Mouse (Mus musculus) hindlimb bud, embryonic 11.5 days (tissue): ENCODE measurements at regions not wholly inside any gene's neighbourhood (a gene's known extent, or its start where the extent isn't known, plus 50 kb on each side); places are given as distances from the start of the nearest gene placed in this dataset.

ENCODE experiments used
- DNase-seq: peaks from one replicate; pipeline ENCODE4 v3.0.0-alpha.2; 2012; ENCODE audit warnings: low read depth, low spot score; ENCODE audit errors: extremely low spot score

DNA sequence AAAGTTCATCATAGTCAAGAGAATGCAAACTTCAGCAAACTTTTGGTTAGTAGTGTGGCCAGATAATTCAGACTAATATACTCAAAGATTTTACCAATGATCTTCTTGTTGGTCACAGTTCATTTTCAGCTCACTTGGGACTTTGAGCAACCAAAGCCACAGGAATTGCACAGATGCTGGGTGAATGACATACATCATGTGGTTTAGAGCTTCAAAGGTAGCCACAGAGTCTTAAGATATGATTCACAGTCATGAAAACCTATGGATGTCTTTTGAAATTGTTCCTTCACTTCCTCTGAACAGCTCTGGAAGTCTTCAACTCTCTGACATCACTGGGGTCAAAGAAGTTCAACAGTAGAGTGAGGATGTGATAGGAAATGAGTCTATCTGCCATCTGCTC lies 77.0 kb upstream of the Gm9747 start:
- DNase-seq = no peak

DNA sequence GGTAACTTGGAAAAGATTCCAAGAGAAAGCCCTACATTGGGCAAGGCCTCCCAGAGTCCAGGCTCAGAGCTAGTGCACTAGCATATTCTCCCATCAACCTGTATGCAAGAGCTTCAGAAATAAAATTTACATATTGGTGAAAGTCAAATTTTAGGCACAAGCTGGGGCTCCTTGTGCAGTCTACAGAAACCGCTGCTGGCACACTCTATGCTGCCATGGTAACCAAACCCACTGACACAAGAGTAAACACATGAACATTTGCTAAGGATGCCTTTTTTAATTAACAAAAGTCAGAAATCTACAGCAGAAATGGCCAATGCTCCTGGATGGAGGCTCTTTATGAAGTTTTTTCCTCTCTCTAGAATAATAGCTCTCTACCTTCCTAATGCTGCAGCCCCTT lies 75.9 kb upstream of the Gm9747 start:
- no peak for DNase-seq

DNA sequence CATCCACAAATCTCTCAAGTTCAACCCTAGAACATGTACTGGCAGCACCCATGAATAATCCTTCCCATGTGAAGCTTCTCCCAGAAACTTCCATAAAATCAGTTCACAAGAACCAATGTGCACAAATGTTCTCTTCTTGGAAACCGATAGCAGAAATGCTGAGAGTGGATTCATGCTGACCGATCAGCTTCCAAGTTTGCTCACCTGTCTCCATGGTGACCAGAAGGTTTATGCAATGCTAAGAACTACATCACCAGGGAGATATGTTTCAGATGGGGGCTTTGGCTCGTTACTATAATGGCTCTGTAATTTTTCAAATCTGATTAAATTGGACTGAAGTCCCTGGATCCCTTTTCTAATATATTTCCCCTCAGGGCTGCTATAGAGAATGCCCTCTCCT lies 74.4 kb upstream of the Gm9747 start:
- DNase-seq = no peak

DNA sequence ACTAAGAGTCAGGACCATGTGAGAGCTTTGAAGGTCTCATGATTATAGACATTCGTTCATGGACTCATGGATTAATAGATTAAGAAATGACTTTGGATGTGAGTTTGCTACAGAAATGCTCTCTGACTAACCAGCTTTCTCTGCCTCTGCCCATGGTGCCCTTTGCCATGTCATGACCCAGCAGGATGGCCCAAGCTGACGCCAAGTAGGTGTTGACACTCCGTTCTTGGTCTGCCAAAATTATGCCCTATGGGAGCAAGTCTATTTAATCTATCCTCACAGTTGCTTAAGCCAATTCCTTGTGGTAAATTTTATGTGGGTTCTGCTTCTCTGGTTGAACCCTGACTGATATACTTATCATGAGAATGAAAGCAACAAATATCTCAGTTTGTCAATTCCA lies 73.7 kb upstream of the Gm9747 start:
- DNase-seq = no peak

DNA sequence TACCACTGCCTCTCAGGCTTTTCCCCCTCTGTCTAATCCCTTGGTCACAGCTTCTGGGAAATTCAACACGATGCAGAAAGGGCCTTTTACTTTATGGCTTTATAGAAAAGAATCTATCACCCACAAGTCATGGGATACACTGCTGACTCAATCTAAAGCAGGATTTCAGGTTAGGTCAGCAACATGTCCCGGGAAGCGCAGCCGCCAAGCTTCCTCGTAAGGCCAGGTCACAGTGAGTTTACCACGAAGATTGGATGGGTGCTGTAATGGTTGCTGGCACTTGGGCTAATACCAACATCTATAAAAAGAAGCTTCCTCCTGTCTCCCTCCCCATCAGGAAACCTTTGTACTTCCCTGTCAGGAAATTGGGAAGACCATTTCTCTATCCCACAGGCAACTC lies 70.0 kb upstream of the Gm9747 start:
- no peak for DNase-seq

DNA sequence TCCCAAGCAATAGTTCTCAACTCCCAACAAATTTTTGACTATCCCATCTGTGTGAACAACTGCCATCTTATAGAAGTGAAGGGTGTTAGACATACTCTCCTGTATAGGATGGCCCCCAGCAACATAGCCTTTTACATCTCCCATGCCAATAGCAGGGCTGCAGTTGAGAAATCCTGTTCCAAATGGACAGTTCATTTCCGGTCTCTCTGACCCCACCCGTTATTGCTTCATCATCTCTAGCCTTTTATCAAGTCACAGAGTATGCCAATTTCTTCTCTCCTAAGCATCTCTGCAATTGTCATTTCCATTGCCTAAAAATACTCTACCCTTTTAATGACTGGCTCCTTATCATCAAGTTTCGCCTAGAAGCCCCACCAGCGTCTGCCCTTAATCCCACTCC lies 64.8 kb upstream of the Gm9747 start:
- no peak for DNase-seq

DNA sequence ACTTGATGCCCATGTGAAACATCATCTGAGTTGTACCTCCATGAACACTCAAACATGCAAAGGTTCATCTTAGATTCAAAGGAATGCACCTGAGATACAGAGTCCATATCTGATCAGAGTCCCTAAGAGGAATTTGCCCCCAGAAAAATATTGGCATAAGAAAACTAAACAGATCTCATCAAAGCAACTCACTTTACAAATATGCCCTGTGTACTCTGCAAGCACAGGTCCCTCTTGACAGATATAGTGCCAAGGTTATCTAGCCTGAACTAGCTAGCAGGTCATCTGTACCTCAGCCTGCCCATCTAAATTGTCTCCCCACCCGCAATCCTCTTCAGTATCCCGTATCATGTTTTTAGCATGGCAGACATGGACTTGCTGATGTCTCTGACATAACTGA lies 64.0 kb upstream of the Gm9747 start:
- DNase-seq = no peak

DNA sequence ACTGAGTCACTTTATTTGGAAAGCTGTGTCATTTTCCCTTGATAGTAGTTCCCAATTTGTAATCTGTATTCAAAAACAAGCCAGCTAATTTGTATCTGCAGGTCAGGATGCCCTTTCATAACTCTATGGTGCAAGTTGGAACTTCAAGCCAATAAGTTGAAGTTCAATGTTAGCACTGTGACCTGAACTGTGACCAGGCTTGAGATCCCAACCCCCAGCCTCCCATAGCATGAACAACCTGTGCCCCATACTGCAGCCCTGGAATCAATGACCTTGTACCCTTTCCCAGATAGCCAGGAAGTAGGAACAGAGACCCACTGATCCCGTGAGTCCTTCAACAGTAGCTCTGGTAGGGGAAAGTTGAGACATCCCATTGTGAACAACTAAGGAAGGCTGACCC lies 52.5 kb upstream of the Gm9747 start:
- DNase-seq = no peak
